Comparison of ENCODE assay signal across 8 mouse cellular contexts in genomic region chr4:108834115-108834970, GRCm38 (mm10). TPM values are rescaled to one million over a fixed set of nuclear protein-coding genes. Genes with fewer than 3 reads are reported as not detected.
DNase-seq lines count a peak whose midpoint lies in the region; ATAC-seq lines count a peak whose summit lies in the region.

TSS of gene Txndc12 (plus strand) at chr4:108834601.

- H3K27ac ChIP-seq in brown adipose tissue, adult 24 weeks (replicated peaks; ENCODE audit: low read depth, low read length): peak within 1 kb of the TSS; percentile 98
- peak within 1 kb of the TSS; percentile 98 for H3K27ac ChIP-seq in heart, embryonic 13.5 days (replicated peaks)
- H3K27ac ChIP-seq in liver, embryonic 12.5 days: peak within 1 kb of the TSS; percentile 94
- peak within 1 kb of the TSS; percentile 99 for H3K27ac ChIP-seq in stomach, embryonic 15.5 days

- H3K27me3 ChIP-seq in heart, embryonic 13.5 days (replicated peaks): no peaks in the 10 kb centered on the region
- H3K27me3 ChIP-seq in liver, embryonic 12.5 days (replicated peaks): no peaks in the 10 kb centered on the region
- H3K27me3 ChIP-seq in stomach, embryonic 15.5 days (replicated peaks): no peaks in the 10 kb centered on the region

- no peaks in the 10 kb centered on the region for H3K9me3 ChIP-seq in heart, embryonic 13.5 days
- no peaks in the 10 kb centered on the region for H3K9me3 ChIP-seq in liver, embryonic 12.5 days (replicated peaks)
- H3K9me3 ChIP-seq in stomach, embryonic 15.5 days: no peaks in the 10 kb centered on the region

- H3K4me3 ChIP-seq in brown adipose tissue, adult 24 weeks (ENCODE audit: insufficient read depth, low read depth, low read length): peak within 1 kb of the TSS; percentile 98
- H3K4me3 ChIP-seq in heart, embryonic 13.5 days: peak within 1 kb of the TSS; percentile 96
- H3K4me3 ChIP-seq in liver, embryonic 12.5 days: peak within 1 kb of the TSS; percentile 97
- H3K4me3 ChIP-seq in stomach, embryonic 15.5 days (replicated peaks): peak within 1 kb of the TSS; percentile 89

- ATAC-seq in CD4-positive, CD25-positive, alpha-beta regulatory T cell, adult 4 months: peak; percentile 59
- peak; percentile 56; the same call in 1 of the 2 replicates for ATAC-seq in heart, embryonic 13.5 days (ENCODE audit: extremely low read depth, insufficient number of reproducible peaks, low FRiP score, low TSS enrichment)
- peak; percentile 36 for ATAC-seq in liver, embryonic 12.5 days
- ATAC-seq in stomach, embryonic 15.5 days (ENCODE audit: insufficient read depth, low FRiP score, low read depth): peak; percentile 76

- peak; percentile 58 for DNase-seq in fat pad, adult 2 months (ENCODE audit: extremely low read depth, low read depth, low spot score)
- DNase-seq in kidney, postnatal 10 days: peak; percentile 93
- DNase-seq in natural killer cell, adult 2 months (ENCODE audit: low spot score in 2 of 2): peak; percentile 52 to 65

- peak within 1 kb of the TSS; percentile 97 for H3K9ac ChIP-seq in heart, embryonic 13.5 days
- peak within 1 kb of the TSS; percentile 97 for H3K9ac ChIP-seq in liver, embryonic 12.5 days
- peak within 1 kb of the TSS; percentile 90 for H3K9ac ChIP-seq in stomach, embryonic 15.5 days

- peaks cover 5% of the 10 kb centered on the region; the same call in 1 of the 2 replicates for H3K4me1 ChIP-seq in brown adipose tissue, adult 24 weeks (ENCODE audit: control insufficient read depth, insufficient read depth, insufficient read length, low read length)
- H3K4me1 ChIP-seq in heart, embryonic 13.5 days: peaks cover 57% of the 10 kb centered on the region
- H3K4me1 ChIP-seq in liver, embryonic 12.5 days: peaks cover 39% of the 10 kb centered on the region
- peaks cover 9% of the 10 kb centered on the region; the same call in 1 of the 2 replicates for H3K4me1 ChIP-seq in stomach, embryonic 15.5 days

- peaks cover 10% of the 10 kb centered on the region for H3K36me3 ChIP-seq in heart, embryonic 13.5 days
- peaks cover 11% of the 10 kb centered on the region for H3K36me3 ChIP-seq in liver, embryonic 12.5 days
- 0 out of 2 replicates have a peak, but pooled peaks cover 5% of the 10 kb centered on the region for H3K36me3 ChIP-seq in stomach, embryonic 15.5 days

- WGBS in heart, embryonic 13.5 days: under 1% methylated on average over 34 of the region's 34 CpGs
- WGBS in liver, embryonic 12.5 days (ENCODE audit: insufficient replicate concordance): under 1% methylated on average over 34 of the region's 34 CpGs
- under 1% methylated on average over 34 of the region's 34 CpGs for WGBS in stomach, embryonic 15.5 days

- H3K4me2 ChIP-seq in heart, embryonic 13.5 days: peak within 1 kb of the TSS; percentile 74
- H3K4me2 ChIP-seq in liver, embryonic 12.5 days: peak within 1 kb of the TSS; percentile 94
- peak within 1 kb of the TSS; percentile 76 for H3K4me2 ChIP-seq in stomach, embryonic 15.5 days

RNA-seq across cellular contexts. Expression of gene Txndc12, which starts in this region (rescaled TPM):
- 10 to 100 TPM; 58.1 to 68.8 TPM for polyA plus RNA-seq in CD4-positive, CD25-positive, alpha-beta regulatory T cell, adult 4 months (2017; shearing (Covaris generic))
- polyA plus RNA-seq in brown adipose tissue, adult 24 weeks (2012; ENCODE audit: insufficient read depth, insufficient read length, missing spikeins): 55.8 and 58.7 TPM in 2 replicates
- 121 and 130 TPM in 2 replicates for polyA plus RNA-seq in heart, embryonic 13.5 days (2015; fragmentation: Nextera tagmentation; extraction: Ambion mirVana)
- polyA plus RNA-seq in liver, embryonic 12.5 days (2016; fragmentation: Nextera tagmentation; extraction: Ambion mirVana): 33.6 and 35.9 TPM in 2 replicates
- 97.2 and 108 TPM in 2 replicates for polyA plus RNA-seq in stomach, embryonic 15.5 days (2015; fragmentation: Nextera tagmentation; extraction: Ambion mirVana)

Comparison
In these comparisons a context has a peak if more than half of its experiments do, and no peak if none do; other contexts are left out.
1. Peak in every context shown above with its lines: DNase-seq, ATAC-seq, H3K4me3 ChIP-seq and H3K27ac ChIP-seq.